ENCODE assay signal across 21 mouse cellular contexts in the genomic region with DNA sequence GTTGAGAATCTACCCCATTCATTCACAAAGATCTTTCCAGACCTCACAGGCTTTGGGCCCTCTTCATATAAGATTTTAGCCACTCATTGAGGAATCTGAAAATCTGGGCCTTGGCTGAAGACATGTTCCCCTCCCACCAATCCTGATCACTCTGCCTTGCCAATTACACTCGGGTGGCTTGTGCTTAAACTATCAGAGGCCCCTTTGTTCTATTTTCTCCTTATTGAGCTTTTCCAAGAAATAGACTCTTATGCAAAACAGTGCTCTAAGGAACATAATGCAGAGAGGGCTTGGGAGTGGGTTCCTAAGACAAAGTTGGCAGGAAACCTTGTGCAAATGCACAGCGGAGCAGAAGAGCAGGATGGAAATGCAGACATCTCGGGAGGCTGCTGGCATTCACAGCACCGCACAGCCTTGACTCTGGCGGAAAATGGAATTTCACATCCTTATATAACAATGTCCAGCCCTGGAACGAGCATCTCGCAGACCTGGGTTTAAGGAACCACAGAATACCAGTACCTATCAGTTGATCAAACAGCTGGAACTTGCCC.
DNase-seq lines count a peak whose midpoint lies in the region; ATAC-seq and TF ChIP-seq lines count a peak whose summit lies in the region.
"Had no signal": no experiment of that assay in that cellular context is flagged by ENCODE, and none has a peak within 500 bp of the region (broad histone marks: within the 10 kb centered on the region; RNA-seq: fewer than 3 reads in every experiment).

No protein-coding gene starts in this region.

- TF ChIP-seq CTCF in left cerebral cortex, adult 2 months (IDR thresholded peaks at IDR 0.05): no peak

- H3K27ac ChIP-seq in left cerebral cortex, adult 2 months: peak overlapping the region; percentile 34
- H3K27ac ChIP-seq: embryonic facial prominence, embryonic 15.5 days; heart, adult 2 months; heart, embryonic 15.5 days; hindbrain, embryonic 10.5 days; hindbrain, embryonic 14.5 days; intestine, embryonic 15.5 days had no signal

- intact Hi-C loops in left cerebral cortex, adult 2 months (cut with DNase I): no loop called here
- intact Hi-C loops in left cerebral cortex, postnatal 10 days (cut with DNase I): no loop called here

- no peak for ATAC-seq in cerebellum, adult (ENCODE audit: insufficient number of reproducible peaks, low FRiP score, low TSS enrichment)
- peak; percentile 17; the same call in 1 of the 2 replicates for ATAC-seq in frontal cortex, adult (ENCODE audit: low TSS enrichment)
- ATAC-seq: intestine, embryonic 15.5 days had no signal

- no peak overlapping the region for H3K4me3 ChIP-seq in left cerebral cortex, adult 2 months
- H3K4me3 ChIP-seq: embryonic facial prominence, embryonic 15.5 days; erythroblast, embryonic 14.5 days; heart, adult 2 months; heart, embryonic 15.5 days; hindbrain, embryonic 10.5 days; intestine, embryonic 15.5 days had no signal

- DNase-seq in cerebellum, postnatal 10 days: peak; percentile 27 to 36
- DNase-seq in frontal cortex, postnatal 14 days (ENCODE audit: low spot score in 2 of 2): no peak
- no peak for DNase-seq in left cerebral cortex, adult 2 months (ENCODE audit: extremely low spot score in 1 of 2, low spot score in 2 of 2)
- DNase-seq in left cerebral cortex, postnatal 10 days (ENCODE audit: extremely low spot score in 1 of 2, low spot score in 2 of 2): no peak
- DNase-seq in brain, adult 2 months (ENCODE audit: low read depth, low spot score): peak; percentile 66
- DNase-seq in spleen, postnatal 4 days (ENCODE audit: low spot score in 2 of 2): no peak
- DNase-seq: adrenal gland, postnatal 10 days; B cell, adult 2 months; cerebellum, adult 2 months; embryo, embryonic 11 days; gastrocnemius, postnatal 10 days; heart, adult 2 months; heart, postnatal 14 days had no signal

Comparison
In these comparisons a context has a peak if more than half of its experiments do, and no peak if none do; other contexts are left out.
1. DNase-seq: peak in cerebellum, postnatal 10 days (2 of 2) and brain, adult 2 months (single experiment); none in frontal cortex, postnatal 14 days (0 of 2), left cerebral cortex, adult 2 months (0 of 2), left cerebral cortex, postnatal 10 days (0 of 2) and spleen, postnatal 4 days (0 of 2).